Mouse (Mus musculus) testis, adult 2 months (tissue): ENCODE data around the gene Pced1a.

Experiments used
- CTCF ChIP-seq: fragments of 200-500 bp; IDR thresholded peaks from 2 replicates; pipeline ENCODE4 v1.5.1; 2012; ENCODE audit warnings: low read depth, mild to moderate bottlenecking, inconsistent platforms, low read length, moderate library complexity; ENCODE audit not compliant: control insufficient read depth, insufficient read depth, insufficient replicate concordance
- POLR2A ChIP-seq: fragments of 200-500 bp; IDR thresholded peaks from 2 replicates; pipeline ENCODE4 v1.6.1; 2012; ENCODE audit warnings: low read depth, mild to moderate bottlenecking, inconsistent platforms, low read length, moderate library complexity; ENCODE audit not compliant: control insufficient read depth

DNA sequence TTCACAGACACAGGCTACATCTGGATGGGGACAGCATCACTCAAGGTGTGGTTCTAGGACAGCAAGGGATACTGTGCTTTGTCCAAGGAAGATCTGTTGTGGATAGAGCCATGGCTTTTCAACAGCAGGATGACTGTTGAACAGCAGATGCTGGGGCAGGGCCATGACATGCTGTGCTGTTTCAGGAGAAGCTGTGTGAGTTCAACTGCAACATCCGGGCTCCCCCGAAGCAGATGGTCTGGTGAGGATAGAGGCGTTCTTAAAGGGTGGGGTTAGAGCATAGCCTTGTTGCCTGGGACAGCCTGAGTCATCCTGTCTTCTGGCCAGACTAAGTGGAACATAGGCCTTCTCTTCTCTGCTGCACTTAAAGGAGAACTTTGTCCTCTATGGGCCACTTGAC lies 14.4 kb upstream of the Pced1a start:
- TF ChIP-seq CTCF (no peak), POLR2A (no peak)
